In the genomic region with DNA sequence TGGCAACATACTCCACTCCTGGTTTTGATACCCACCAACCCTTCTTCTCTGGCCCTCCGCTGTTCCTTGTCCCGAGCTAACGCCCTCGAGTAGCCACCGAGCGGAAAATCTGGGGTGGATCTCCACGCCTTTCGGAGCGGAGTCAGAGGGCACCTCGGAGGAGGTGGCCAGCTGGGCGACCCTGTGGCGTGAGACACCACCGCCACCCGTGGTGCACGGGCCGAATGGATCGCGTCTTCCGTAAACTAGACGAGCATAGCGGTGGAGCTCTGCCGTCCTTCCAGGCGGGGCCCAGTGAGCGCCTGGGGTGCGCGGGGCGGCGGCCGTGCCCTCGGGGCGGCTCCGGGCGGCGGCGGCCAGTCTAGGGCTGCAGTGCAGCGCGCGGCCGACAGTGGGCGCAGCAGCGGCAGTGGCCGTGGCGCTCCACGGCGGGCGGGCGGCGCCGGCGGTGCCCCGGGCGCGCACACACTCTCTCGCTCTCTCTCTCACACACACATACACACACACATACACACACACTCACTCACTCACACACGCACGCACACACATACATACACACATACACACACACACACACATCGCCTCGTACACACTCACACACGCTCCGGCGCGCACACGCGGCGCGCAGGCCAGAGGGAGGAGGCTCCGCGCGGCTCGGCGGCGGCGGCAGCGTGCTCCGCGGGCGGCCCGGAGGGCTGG, we compare ENCODE assay signal across 8 mouse cellular contexts. TPM values are rescaled to one million over a fixed set of nuclear protein-coding genes. Genes with fewer than 3 reads are reported as not detected.
A peak's percentile ranks its signal among the peaks of the same experiment; 100 is the strongest.
DNase-seq lines count a peak whose midpoint lies in the region; ATAC-seq and TF ChIP-seq lines count a peak whose summit lies in the region.

Syt7 (plus strand) TSS at position 476 of the 699 bp plus-strand sequence.

- WGBS in hindbrain, embryonic 11.5 days = under 1% methylated on average over 53 of the region's 78 CpGs
- under 1% methylated on average over 49 of the region's 78 CpGs for WGBS in lung, embryonic 16.5 days

- CTCF ChIA-PET in Patski (lab: Charles Lee) = interaction anchor here (0.9 to 1.2 kb wide), 2 partner anchors 8 to 47 kb away, joined by 3 to 5 read pairs; no protein-coding TSS in a partner anchor

- H3K27ac ChIP-seq in hindbrain, embryonic 11.5 days (ENCODE audit: low read depth, low read length) = peak within 1 kb of the TSS; percentile 20; the same call in 1 of the 2 replicates
- no peak within 1 kb of the TSS; the same call in 1 of the 2 replicates for H3K27ac ChIP-seq in lung, embryonic 16.5 days (ENCODE audit: low read length)

- H3K36me3 ChIP-seq in hindbrain, embryonic 11.5 days (ENCODE audit: control insufficient read depth, insufficient read depth, low read length) = no peaks in the 10 kb centered on the region
- no peaks in the 10 kb centered on the region for H3K36me3 ChIP-seq in lung, embryonic 16.5 days (ENCODE audit: control insufficient read depth, insufficient read depth, low read length)

- H3K9ac ChIP-seq in hindbrain, embryonic 11.5 days (ENCODE audit: low read depth, low read length) = peak within 1 kb of the TSS; percentile 62
- peak within 1 kb of the TSS; percentile 65 for H3K9ac ChIP-seq in lung, embryonic 16.5 days (ENCODE audit: low read length)

- TF ChIP-seq CTCF in Patski (IDR thresholded peaks at IDR 0.05) = peak; percentile 73

- POLR2A ChIA-PET in Patski (lab: Charles Lee) = no interaction called here

- peaks cover 66% of the 10 kb centered on the region for H3K27me3 ChIP-seq in Patski
- peaks cover 12% of the 10 kb centered on the region for H3K27me3 ChIP-seq in hindbrain, embryonic 11.5 days (ENCODE audit: control insufficient read depth, insufficient read depth, low read length)
- H3K27me3 ChIP-seq in lung, embryonic 16.5 days (ENCODE audit: control insufficient read depth, insufficient read depth, low read depth, low read length) = peaks cover 10% of the 10 kb centered on the region

- H3K9me3 ChIP-seq in hindbrain, embryonic 11.5 days (ENCODE audit: control insufficient read depth, low read length) = no peaks in the 10 kb centered on the region
- no peaks in the 10 kb centered on the region for H3K9me3 ChIP-seq in lung, embryonic 16.5 days (ENCODE audit: control insufficient read depth, low read length)

- peak within 1 kb of the TSS; percentile 68 for H3K4me3 ChIP-seq in hindbrain, embryonic 11.5 days (ENCODE audit: low read depth, low read length)
- peak within 1 kb of the TSS; percentile 65 for H3K4me3 ChIP-seq in lung, embryonic 16.5 days (ENCODE audit: low read length)

- peak; percentile 83 for ATAC-seq in Patski
- peak; percentile 89 for ATAC-seq in hindbrain, embryonic 11.5 days (ENCODE audit: low FRiP score)
- ATAC-seq in lung, embryonic 16.5 days (ENCODE audit: low read depth) = peak; percentile 90

- peak; percentile 51 for DNase-seq in Patski (ENCODE audit: low read depth, low spot score)
- DNase-seq in cerebellum, postnatal 10 days = peak; percentile 96 to 97
- DNase-seq in frontal cortex, adult 2 months (ENCODE audit: extremely low spot score in 1 of 2, low spot score in 1 of 2) = peak in 1 of 2 experiments; percentile 82
- peak; percentile 99 for DNase-seq in hindbrain, embryonic 11.5 days (ENCODE audit: low spot score)
- DNase-seq in layer of hippocampus, adult 9-11 months = peak; percentile 75
- peak; percentile 90 for DNase-seq in ovary, postnatal 10 days (ENCODE audit: low spot score)
- peak; percentile 59 for DNase-seq in thymus, postnatal 0 days (ENCODE audit: low spot score)

- in situ Hi-C loops in Patski (cut with MboI; ENCODE audit: low pct_unique_long_range_greater_than_20kb) = no loop called here

- peaks cover 6% of the 10 kb centered on the region; the same call in 1 of the 2 replicates for H3K4me1 ChIP-seq in hindbrain, embryonic 11.5 days (replicated peaks; ENCODE audit: control insufficient read depth, insufficient read depth, low read length)
- H3K4me1 ChIP-seq in lung, embryonic 16.5 days (replicated peaks; ENCODE audit: control insufficient read depth, insufficient read depth, low read length) = peaks cover 8% of the 10 kb centered on the region

- H3K4me2 ChIP-seq in hindbrain, embryonic 11.5 days (replicated peaks; ENCODE audit: low read depth, low read length) = peak within 1 kb of the TSS; percentile 81
- peak within 1 kb of the TSS; percentile 95 for H3K4me2 ChIP-seq in lung, embryonic 16.5 days (ENCODE audit: low read depth, low read length)

RNA-seq across cellular contexts. Expression of gene Syt7, which starts in this region (rescaled TPM):
- polyA plus RNA-seq in Patski (2021) = 4.1 TPM
- 187 and 212 TPM in 2 replicates for polyA plus RNA-seq in frontal cortex, adult 2 months (2012; rRNA removed)
- 2.1 and 2.4 TPM in 2 replicates for polyA plus RNA-seq in hindbrain, embryonic 11.5 days (2014; fragmentation: Nextera tagmentation; extraction: Ambion mirVana)
- polyA plus RNA-seq in lung, embryonic 16.5 days (2015; fragmentation: Nextera tagmentation; extraction: Ambion mirVana) = 0.75 and 0.82 TPM in 2 replicates
- 0.23 and 0.60 TPM in 2 replicates for polyA plus RNA-seq in thymus, postnatal 0 days (2015; fragmentation: Nextera tagmentation; extraction: Ambion mirVana)

Comparison
In these comparisons a context has a peak if more than half of its experiments do, and no peak if none do; other contexts are left out.
1. RNA of gene Syt7 (polyA plus RNA-seq): 187 to 212 TPM in frontal cortex, adult 2 months; 4.1 TPM in Patski (single experiment), 2.1 to 2.4 TPM in hindbrain, embryonic 11.5 days, 0.75 to 0.82 TPM in lung, embryonic 16.5 days and 0.23 to 0.60 TPM in thymus, postnatal 0 days; every median in the first group is over 10 times any median in the second.
2. Peak in ATAC-seq, H3K4me3 ChIP-seq, H3K9ac ChIP-seq and H3K4me2 ChIP-seq in lung, embryonic 16.5 days; RNA of the gene not detected or under 1 TPM.
3. Peak in DNase-seq in thymus, postnatal 0 days; RNA of the gene not detected or under 1 TPM.
4. Peak in every context shown above with its lines, with median percentiles within 50 percentile points of each other: ATAC-seq.